Mouse (Mus musculus): ENCODE data around the gene Gpr82.

GRCm38 (mm10) chrX:13618476-13618875, 42.7 kb upstream of the Gpr82 start:
- TF ChIP-seq CTCF (IDR thresholded peaks at IDR 0.05; ENCODE audit: low read depth): no peak
- TF ChIP-seq EP300 (optimal IDR thresholded peaks at IDR 0.05): no peak
